Mouse (Mus musculus) limb, embryonic 12.5 days (tissue): ENCODE measurements around the gene Snapc5. TPM values are rescaled to one million over a fixed set of nuclear protein-coding genes. Genes with fewer than 3 reads are reported as not detected.

Source experiments
- ATAC-seq: fragments of 200-750 bp; cut with Nextera tagmentation; 2 replicates; pipeline ENCODE4 v1.8.0; 2017; ENCODE audit warnings: low read depth, moderate TSS enrichment; ENCODE audit not compliant: insufficient number of reproducible peaks, insufficient read depth, low FRiP score, low TSS enrichment
- H3K27ac ChIP-seq: fragments of 300-500 bp; sonication (generic); 2 replicates; pipeline ENCODE4 v1.5.1; 2016; ENCODE audit warnings: mild to moderate bottlenecking, moderate library complexity
- H3K27me3 ChIP-seq: fragments of 300-500 bp; sonication (generic); 2 replicates; pipeline ENCODE4 v1.6.1; 2016; ENCODE audit warnings: mild to moderate bottlenecking, moderate library complexity
- H3K36me3 ChIP-seq: fragments of 300-500 bp; sonication (generic); 2 replicates; pipeline ENCODE4 v1.6.1; 2016; ENCODE audit warnings: mild to moderate bottlenecking, moderate library complexity
- H3K4me1 ChIP-seq: fragments of 300-500 bp; sonication (generic); replicated peaks from 2 replicates; pipeline ENCODE4 v1.6.1; 2016
- H3K4me2 ChIP-seq: fragments of 300-500 bp; sonication (generic); 2 replicates; pipeline ENCODE4 v1.6.1; 2016; ENCODE audit warnings: mild to moderate bottlenecking, moderate library complexity
- H3K4me3 ChIP-seq: fragments of 300-500 bp; sonication (generic); replicated peaks from 2 replicates; pipeline ENCODE4 v1.5.1; 2016; ENCODE audit warnings: mild to moderate bottlenecking
- H3K9ac ChIP-seq: fragments of 300-500 bp; sonication (generic); replicated peaks from 2 replicates; pipeline ENCODE4 v1.6.1; 2016; ENCODE audit warnings: mild to moderate bottlenecking, moderate library complexity
- H3K9me3 ChIP-seq: fragments of 300-500 bp; sonication (generic); 2 replicates; pipeline ENCODE4 v1.6.1; 2016; ENCODE audit warnings: mild to moderate bottlenecking, moderate library complexity
- WGBS: fragments of 180-500 bp; shearing (Covaris S2); methylation state at CpG from one replicate; pipeline ENCODE4 v1.1.7; 2016; 5-methylcytosine and 5-hydroxymethylcytosine counted together
- polyA plus RNA-seq: library from polyadenylated mRNA; unstranded; fragments of >200 nt; fragmentation: Nextera tagmentation; extraction: Ambion mirVana; gene quantifications from 2 replicates; pipeline ENCODE4 v1.2.1, GENCODE M21; 2016

Gene Snapc5
- polyA plus RNA-seq, 1 experiment from 2014 or later, result 28.3 TPM

GRCm38 (mm10) chr9:64202331-64202730 is 23.3 kb downstream of the Snapc5 start:
- H3K4me3 ChIP-seq, result no peak overlapping the region
- H3K9me3 ChIP-seq, result no peaks in the 10 kb centered on the region
- H3K4me1 ChIP-seq, result no peaks in the 10 kb centered on the region
- no peak overlapping the region for H3K27ac ChIP-seq
- ATAC-seq, result no peak
- H3K27me3 ChIP-seq, result no peaks in the 10 kb centered on the region
- H3K4me2 ChIP-seq, result no peak overlapping the region
- peaks cover 71% of the 10 kb centered on the region for H3K36me3 ChIP-seq
- H3K9ac ChIP-seq, result no peak overlapping the region

DNA sequence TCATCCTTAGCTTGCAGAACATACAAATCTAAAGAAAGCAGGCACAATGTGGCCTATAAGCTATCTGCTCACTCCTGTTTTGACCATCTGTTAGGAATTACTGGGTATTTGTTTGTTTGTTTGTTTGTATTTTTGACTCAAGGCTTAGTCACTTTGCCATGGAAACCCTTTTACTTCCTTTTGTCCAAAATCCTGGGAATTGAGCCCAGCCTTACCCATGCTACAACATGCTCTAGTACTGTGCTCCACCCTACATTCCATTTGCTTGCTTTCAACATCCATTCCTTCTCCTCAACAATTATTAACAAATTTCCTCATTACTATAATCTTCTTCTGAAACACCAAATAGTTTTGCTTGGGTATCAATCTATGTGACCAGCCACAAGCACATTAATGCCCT is 23.8 kb downstream of the Snapc5 start:
- no peak for ATAC-seq
- Histone ChIP-seq H3K4me1 (no peaks in the 10 kb centered on the region), H3K4me2 (no peak overlapping the region), H3K36me3 (peaks cover 69% of the 10 kb centered on the region), H3K9me3 (no peaks in the 10 kb centered on the region), H3K27me3 (no peaks in the 10 kb centered on the region), H3K4me3 (no peak overlapping the region), H3K27ac (no peak overlapping the region), H3K9ac (no peak overlapping the region)

- H3K27me3 ChIP-seq, result no peaks in the 10 kb centered on the region
- no peak overlapping the region for H3K27ac ChIP-seq
- H3K4me3 ChIP-seq, result no peak overlapping the region
- H3K9me3 ChIP-seq, result no peaks in the 10 kb centered on the region
- ATAC-seq, result no peak
- peaks cover 77% of the 10 kb centered on the region for H3K36me3 ChIP-seq
- H3K4me2 ChIP-seq, result no peak overlapping the region
- no peaks in the 10 kb centered on the region for H3K4me1 ChIP-seq
- H3K9ac ChIP-seq, result no peak overlapping the region
- 90% methylated on average over 3 of the region's 3 CpGs for WGBS
These were observed 28.5 kb downstream of the Snapc5 start for GRCm38 (mm10) chr9:64207509-64208084.

- H3K4me1 ChIP-seq, result peaks cover 4% of the 10 kb centered on the region
- H3K4me3 ChIP-seq, result no peak overlapping the region
- no peak overlapping the region for H3K27ac ChIP-seq
- H3K27me3 ChIP-seq, result no peaks in the 10 kb centered on the region
- H3K4me2 ChIP-seq, result no peak overlapping the region
- WGBS, result 90% methylated on average over 17 of the region's 17 CpGs
- no peak for ATAC-seq
- peaks cover 44% of the 10 kb centered on the region for H3K36me3 ChIP-seq
- H3K9me3 ChIP-seq, result no peaks in the 10 kb centered on the region
- H3K9ac ChIP-seq, result no peak overlapping the region
These were observed 35.4 kb downstream of the Snapc5 start for GRCm38 (mm10) chr9:64214452-64214851.

GRCm38 (mm10) chr9:64216090-64216489 is 37.0 kb downstream of the Snapc5 start:
- Histone ChIP-seq H3K4me3 (no peak overlapping the region), H3K36me3 (peaks cover 29% of the 10 kb centered on the region), H3K4me1 (peaks cover 13% of the 10 kb centered on the region), H3K27ac (no peak overlapping the region), H3K4me2 (no peak overlapping the region), H3K27me3 (no peaks in the 10 kb centered on the region), H3K9me3 (no peaks in the 10 kb centered on the region), H3K9ac (no peak overlapping the region)
- 74% methylated on average over 4 of the region's 4 CpGs for WGBS
- no peak for ATAC-seq

GRCm38 (mm10) chr9:64216641-64217040 is 37.6 kb downstream of the Snapc5 start:
- WGBS, result 91% methylated on average over 2 of the region's 2 CpGs
- no peaks in the 10 kb centered on the region for H3K27me3 ChIP-seq
- H3K9ac ChIP-seq, result no peak overlapping the region
- H3K27ac ChIP-seq, result no peak overlapping the region
- ATAC-seq, result no peak
- H3K4me3 ChIP-seq, result no peak overlapping the region
- no peak overlapping the region for H3K4me2 ChIP-seq
- H3K9me3 ChIP-seq, result no peaks in the 10 kb centered on the region
- peaks cover 24% of the 10 kb centered on the region for H3K36me3 ChIP-seq
- peaks cover 13% of the 10 kb centered on the region for H3K4me1 ChIP-seq

- peaks cover 13% of the 10 kb centered on the region for H3K4me1 ChIP-seq
- H3K4me2 ChIP-seq, result no peak overlapping the region
- H3K9ac ChIP-seq, result no peak overlapping the region
- no peak overlapping the region for H3K27ac ChIP-seq
- H3K9me3 ChIP-seq, result no peaks in the 10 kb centered on the region
- no peaks in the 10 kb centered on the region for H3K27me3 ChIP-seq
- H3K36me3 ChIP-seq, result peaks cover 13% of the 10 kb centered on the region
- ATAC-seq, result no peak
- H3K4me3 ChIP-seq, result no peak overlapping the region
These were observed 38.8 kb downstream of the Snapc5 start for GRCm38 (mm10) chr9:64217887-64218286.

GRCm38 (mm10) chr9:64219305-64219704 is 40.2 kb downstream of the Snapc5 start:
- H3K4me1 ChIP-seq, result peaks cover 13% of the 10 kb centered on the region
- H3K27ac ChIP-seq, result no peak overlapping the region
- H3K9me3 ChIP-seq, result no peaks in the 10 kb centered on the region
- no peak overlapping the region for H3K4me3 ChIP-seq
- H3K9ac ChIP-seq, result no peak overlapping the region
- H3K36me3 ChIP-seq, result peaks cover 3% of the 10 kb centered on the region; the same call in 1 of the 2 replicates
- no peaks in the 10 kb centered on the region for H3K27me3 ChIP-seq
- H3K4me2 ChIP-seq, result no peak overlapping the region
- WGBS, result 44% methylated on average over 1 of the region's 1 CpGs
- ATAC-seq, result no peak

DNA sequence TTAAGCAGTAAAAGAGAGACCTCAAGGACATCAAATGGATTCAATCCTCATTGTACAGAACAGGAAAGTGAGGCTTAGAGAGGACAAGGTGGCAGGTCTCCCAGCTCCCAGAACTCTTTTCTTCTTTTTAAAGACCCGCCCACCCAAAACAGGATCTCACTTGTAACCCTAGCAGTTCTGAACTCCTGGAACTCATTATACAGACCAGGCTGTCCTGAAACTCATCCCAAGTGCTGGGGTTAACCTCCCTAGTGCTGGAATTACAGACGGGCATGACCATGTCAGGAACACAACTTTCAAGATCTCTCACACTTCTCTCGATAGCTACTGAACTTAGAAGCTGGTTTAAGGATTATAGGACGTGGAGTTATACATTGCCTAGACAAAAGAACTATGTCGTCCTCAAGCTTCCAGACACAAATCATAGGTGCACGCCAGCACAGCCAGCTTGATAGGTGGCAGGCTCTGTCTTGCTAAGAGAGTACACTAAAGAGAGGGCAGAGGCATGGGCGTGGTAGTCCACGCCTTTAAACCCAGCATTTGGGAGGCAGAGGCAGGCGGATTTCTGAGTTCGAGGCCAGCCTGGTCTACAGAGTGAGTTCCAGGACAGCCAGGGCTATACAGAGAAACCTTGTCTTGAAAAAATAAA is 40.8 kb downstream of the Snapc5 start:
- H3K27ac ChIP-seq, result no peak overlapping the region
- H3K4me2 ChIP-seq, result no peak overlapping the region

GRCm38 (mm10) chr9:64220603-64221002 is 41.5 kb downstream of the Snapc5 start:
- Histone ChIP-seq H3K36me3 (no peaks in the 10 kb centered on the region; the same call in 1 of the 2 replicates), H3K4me3 (no peak overlapping the region), H3K27ac (no peak overlapping the region), H3K9ac (no peak overlapping the region), H3K4me1 (peaks cover 13% of the 10 kb centered on the region), H3K27me3 (no peaks in the 10 kb centered on the region), H3K9me3 (no peaks in the 10 kb centered on the region), H3K4me2 (no peak overlapping the region)
- ATAC-seq, result no peak
- WGBS, result 68% methylated on average over 1 of the region's 1 CpGs

More for the DNA sequence above, 40.8 kb downstream of the Snapc5 start:
- Histone ChIP-seq H3K27me3 (no peaks in the 10 kb centered on the region), H3K9me3 (no peaks in the 10 kb centered on the region), H3K4me3 (no peak overlapping the region), H3K4me1 (peaks cover 13% of the 10 kb centered on the region), H3K9ac (no peak overlapping the region), H3K36me3 (no peaks in the 10 kb centered on the region; the same call in 1 of the 2 replicates)
- no peak for ATAC-seq
- WGBS, result 65% methylated on average over 10 of the region's 10 CpGs

DNA sequence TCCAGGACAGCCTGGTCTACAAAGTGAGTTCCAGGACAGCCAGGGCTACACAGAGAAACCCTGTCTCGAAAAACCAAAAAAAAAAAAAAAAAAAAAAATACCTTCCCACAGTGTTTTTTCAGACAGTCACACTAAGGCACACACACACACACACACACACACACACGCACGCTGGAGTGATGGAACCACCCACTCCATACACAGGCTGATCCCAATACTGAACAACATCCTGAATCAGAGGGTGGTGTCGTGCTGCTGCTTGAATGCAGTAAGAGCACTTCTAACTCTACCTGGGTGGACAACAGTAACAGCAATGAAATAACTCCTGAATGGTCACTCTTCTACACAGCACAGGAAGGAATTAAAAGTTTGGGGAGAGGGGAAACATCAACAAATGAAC is 42.4 kb downstream of the Snapc5 start:
- no peak for ATAC-seq
- 81% methylated on average over 4 of the region's 4 CpGs for whole genome bisulfite sequencing

DNA sequence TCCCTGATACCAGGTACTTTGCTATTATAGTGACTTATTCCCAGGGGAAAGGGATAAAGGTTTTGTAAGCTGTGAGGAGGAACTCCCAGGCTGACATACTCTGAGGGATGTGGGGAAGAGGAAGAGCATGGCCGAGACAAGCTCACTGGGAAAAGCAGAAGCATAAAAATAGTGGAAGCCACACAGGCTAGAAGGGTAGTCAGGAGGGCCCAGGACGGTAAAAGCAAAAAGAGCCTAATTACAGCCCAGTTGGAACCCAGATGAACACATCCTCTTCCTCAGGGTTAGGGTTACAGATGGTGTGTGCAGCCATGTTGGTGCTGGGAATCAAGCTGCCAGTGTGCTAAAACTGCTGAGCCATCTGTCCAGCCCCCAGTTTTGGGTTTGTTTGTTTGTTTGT is 43.0 kb downstream of the Snapc5 start:
- no peaks in the 10 kb centered on the region; the same call in 1 of the 2 replicates for H3K36me3 ChIP-seq
- H3K27me3 ChIP-seq, result no peaks in the 10 kb centered on the region
- WGBS, result 47% methylated on average over 2 of the region's 2 CpGs
- no peak overlapping the region for H3K4me2 ChIP-seq
- peaks cover 13% of the 10 kb centered on the region for H3K4me1 ChIP-seq
- no peak overlapping the region for H3K9ac ChIP-seq
- H3K9me3 ChIP-seq, result no peaks in the 10 kb centered on the region
- H3K4me3 ChIP-seq, result no peak overlapping the region
- no peak overlapping the region for H3K27ac ChIP-seq
- no peak for ATAC-seq

More for the DNA sequence above, 42.4 kb downstream of the Snapc5 start:
- no peak overlapping the region for H3K9ac ChIP-seq
- no peak overlapping the region for H3K27ac ChIP-seq
- no peak overlapping the region for H3K4me3 ChIP-seq
- no peaks in the 10 kb centered on the region; the same call in 1 of the 2 replicates for H3K36me3 ChIP-seq
- H3K4me1 ChIP-seq, result peaks cover 13% of the 10 kb centered on the region
- H3K4me2 ChIP-seq, result no peak overlapping the region
- no peaks in the 10 kb centered on the region for H3K27me3 ChIP-seq
- no peaks in the 10 kb centered on the region for H3K9me3 ChIP-seq
